Mouse (Mus musculus): ENCODE measurements around the gene Nme3. TPM values are rescaled to one million over a fixed set of nuclear protein-coding genes. Genes with fewer than 3 reads are reported as not detected.

Nme3 gene
- total RNA-seq (2014; rRNA removed) (66.1 and 67.0 TPM in 2 replicates), polyA plus RNA-seq (2015; fragmentation: Nextera tagmentation; extraction: Ambion mirVana) (92.6 and 95.1 TPM in 2 replicates)

DNA sequence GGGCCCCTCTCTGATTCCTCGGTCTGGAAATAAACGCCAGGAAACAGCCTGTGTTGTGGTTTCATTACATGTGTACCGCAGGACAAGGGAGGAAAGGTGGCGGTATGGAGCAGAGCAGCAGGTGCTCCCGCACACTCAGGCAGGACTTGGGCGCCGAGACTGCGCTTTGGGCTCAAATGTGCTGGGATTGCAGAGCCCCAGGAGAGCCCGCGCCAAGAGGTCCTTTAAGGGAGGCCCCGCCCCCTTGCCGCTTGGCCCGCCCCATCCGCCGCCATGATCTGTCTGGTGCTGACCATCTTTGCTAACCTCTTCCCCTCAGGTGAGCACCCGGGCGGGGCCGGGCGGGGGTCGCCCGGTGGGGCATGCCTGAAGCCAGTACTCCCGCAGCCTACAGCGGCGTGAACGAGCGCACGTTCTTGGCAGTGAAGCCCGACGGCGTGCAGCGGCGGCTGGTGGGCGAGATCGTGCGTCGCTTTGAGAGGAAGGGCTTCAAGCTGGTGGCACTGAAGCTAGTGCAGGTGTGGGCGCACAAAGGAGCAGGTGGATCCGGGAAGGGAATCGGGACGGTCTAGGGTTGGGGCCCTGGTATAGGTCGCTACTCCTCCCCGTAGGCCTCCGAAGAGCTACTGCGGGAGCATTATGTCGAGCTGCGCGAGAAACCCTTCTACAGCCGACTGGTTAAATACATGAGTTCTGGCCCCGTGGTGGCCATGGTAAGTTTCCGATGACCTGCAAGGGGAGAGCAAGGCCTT lies at the start of gene Nme3:
Gene Nme3 (plus strand): TSS at position 260 of the 752 bp plus-strand sequence.
- peak; percentile 67 for ATAC-seq
- H3K4me1 ChIP-seq (ENCODE audit: insufficient read depth, low read length), result peaks cover 19% of the 10 kb centered on the region
- TF ChIP-seq CTCF (IDR thresholded peaks at IDR 0.05; ENCODE audit: low read depth), result peak; percentile 56

DNA sequence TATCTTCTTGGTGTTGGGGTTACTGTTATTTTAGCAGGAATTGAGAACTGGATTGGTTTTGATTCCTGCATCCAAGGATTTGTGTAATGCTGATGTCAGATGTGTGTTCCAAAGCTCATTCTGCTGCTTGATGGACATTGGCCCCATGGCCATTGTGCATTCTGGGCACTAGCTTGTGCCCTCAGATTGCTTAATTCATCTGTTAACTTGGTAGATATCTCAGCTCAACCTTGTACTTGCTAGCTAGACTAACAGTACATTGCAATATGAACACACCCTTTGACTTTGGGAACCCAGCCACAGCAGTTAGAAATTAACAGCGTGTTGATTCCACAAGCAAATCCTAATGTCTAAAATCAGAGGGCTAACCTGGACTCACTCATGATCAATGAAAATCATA lies 48.9 kb upstream of the Nme3 start:
- WGBS, result 100% methylated on average over 1 of the region's 1 CpGs
- no peaks in the 10 kb centered on the region for H3K9me3 ChIP-seq (ENCODE audit: low read length)

More for the DNA sequence above, at the start of gene Nme3:
- H3K9me3 ChIP-seq (ENCODE audit: low read length), result no peaks in the 10 kb centered on the region
- 1% methylated on average over 50 of the region's 50 CpGs for WGBS
- peak within 1 kb of the TSS; percentile 95 for H3K9ac ChIP-seq (replicated peaks; ENCODE audit: low read length)
- H3K27me3 ChIP-seq (ENCODE audit: insufficient read depth, low read length), result no peaks in the 10 kb centered on the region
- H3K4me2 ChIP-seq (ENCODE audit: low read depth, low read length), result peak within 1 kb of the TSS; percentile 99
- DNase-seq (ENCODE audit: low spot score), result peak; percentile 82
- peak within 1 kb of the TSS; percentile 93 for H3K27ac ChIP-seq
- peaks cover 43% of the 10 kb centered on the region for H3K36me3 ChIP-seq (ENCODE audit: insufficient read depth, low read length)
- peak within 1 kb of the TSS; percentile 91 for H3K4me3 ChIP-seq (ENCODE audit: low read length)

DNA sequence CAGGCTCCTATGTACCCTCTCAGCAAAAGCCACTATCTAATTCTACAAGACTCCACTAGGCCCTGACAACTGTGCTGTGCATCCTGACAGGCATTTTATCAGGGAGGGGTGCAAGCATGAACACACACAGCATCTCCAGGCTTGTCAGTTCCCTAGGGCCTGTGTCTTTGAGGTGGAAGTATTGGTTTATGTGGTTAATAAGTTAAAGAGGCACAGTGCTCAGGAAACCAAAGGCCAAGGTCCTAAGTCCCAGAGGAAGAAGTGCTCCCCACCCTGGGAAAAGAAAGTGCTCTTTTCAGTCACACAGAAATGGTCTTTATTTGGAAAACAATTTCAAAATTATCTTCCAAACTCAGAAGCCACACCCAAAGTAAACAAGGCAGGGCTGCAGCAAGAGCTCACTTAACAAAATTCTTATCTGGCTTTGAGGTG lies 47.7 kb upstream of the Nme3 start:
- no peaks in the 10 kb centered on the region for H3K9me3 ChIP-seq (ENCODE audit: low read length)
- peaks cover 6% of the 10 kb centered on the region for H3K36me3 ChIP-seq (ENCODE audit: insufficient read depth, low read length)
- peaks cover 14% of the 10 kb centered on the region for H3K4me1 ChIP-seq (ENCODE audit: insufficient read depth, low read length)
- H3K4me2 ChIP-seq (ENCODE audit: low read depth, low read length), result peak overlapping the region; percentile 82
- no peak for DNase-seq (ENCODE audit: low spot score)
- H3K4me3 ChIP-seq (ENCODE audit: low read length), result peak overlapping the region; percentile 85; the same call in 1 of the 2 replicates
- no peak for ATAC-seq
- H3K27me3 ChIP-seq (ENCODE audit: insufficient read depth, low read length), result no peaks in the 10 kb centered on the region
- no peak for TF ChIP-seq CTCF (IDR thresholded peaks at IDR 0.05; ENCODE audit: low read depth)
- no peak overlapping the region for H3K27ac ChIP-seq
- no peak overlapping the region for H3K9ac ChIP-seq (replicated peaks; ENCODE audit: low read length)

More for the DNA sequence above, 48.9 kb upstream of the Nme3 start:
- Histone ChIP-seq H3K4me2 (ENCODE audit: low read depth, low read length) (no peak overlapping the region), H3K36me3 (ENCODE audit: insufficient read depth, low read length) (no peaks in the 10 kb centered on the region), H3K4me1 (ENCODE audit: insufficient read depth, low read length) (peaks cover 14% of the 10 kb centered on the region), H3K27ac (no peak overlapping the region), H3K27me3 (ENCODE audit: insufficient read depth, low read length) (no peaks in the 10 kb centered on the region), H3K9ac (replicated peaks; ENCODE audit: low read length) (no peak overlapping the region), H3K4me3 (ENCODE audit: low read length) (no peak overlapping the region)
- DNase-seq (ENCODE audit: low spot score) (no peak), ATAC-seq (no peak)
- no peak for TF ChIP-seq CTCF (IDR thresholded peaks at IDR 0.05; ENCODE audit: low read depth)

DNA sequence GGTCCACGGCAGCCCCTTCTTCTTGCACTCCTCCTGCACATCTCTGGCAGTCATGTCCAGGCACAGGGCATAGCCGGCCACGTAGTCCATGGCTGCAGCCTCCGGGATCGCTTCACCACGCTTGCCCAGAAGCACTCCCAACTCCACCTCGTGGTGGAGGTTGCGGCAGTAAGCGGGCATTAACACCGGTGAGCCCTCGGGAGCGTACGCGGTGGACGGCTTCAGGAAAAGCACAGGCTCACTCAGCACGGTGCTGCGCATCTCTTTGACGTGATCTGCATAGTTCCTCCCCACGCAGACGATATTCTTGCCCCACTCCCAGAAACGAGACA lies 46.6 kb upstream of the Nme3 start:
- peak overlapping the region; percentile 90 for H3K27ac ChIP-seq
- peak; percentile 72 for TF ChIP-seq CTCF (IDR thresholded peaks at IDR 0.05; ENCODE audit: low read depth)
- H3K4me2 ChIP-seq (ENCODE audit: low read depth, low read length), result peak overlapping the region; percentile 82
- H3K4me1 ChIP-seq (ENCODE audit: insufficient read depth, low read length), result peaks cover 14% of the 10 kb centered on the region
- no peak; the same call in 1 of the 2 replicates for ATAC-seq
- WGBS, result under 1% methylated on average over 21 of the region's 21 CpGs
- no peaks in the 10 kb centered on the region for H3K9me3 ChIP-seq (ENCODE audit: low read length)
- H3K27me3 ChIP-seq (ENCODE audit: insufficient read depth, low read length), result no peaks in the 10 kb centered on the region
- peak overlapping the region; percentile 63 for H3K9ac ChIP-seq (replicated peaks; ENCODE audit: low read length)
- DNase-seq (ENCODE audit: low spot score), result no peak
- peak overlapping the region; percentile 85 for H3K4me3 ChIP-seq (ENCODE audit: low read length)
- peaks cover 7% of the 10 kb centered on the region for H3K36me3 ChIP-seq (ENCODE audit: insufficient read depth, low read length)

DNA sequence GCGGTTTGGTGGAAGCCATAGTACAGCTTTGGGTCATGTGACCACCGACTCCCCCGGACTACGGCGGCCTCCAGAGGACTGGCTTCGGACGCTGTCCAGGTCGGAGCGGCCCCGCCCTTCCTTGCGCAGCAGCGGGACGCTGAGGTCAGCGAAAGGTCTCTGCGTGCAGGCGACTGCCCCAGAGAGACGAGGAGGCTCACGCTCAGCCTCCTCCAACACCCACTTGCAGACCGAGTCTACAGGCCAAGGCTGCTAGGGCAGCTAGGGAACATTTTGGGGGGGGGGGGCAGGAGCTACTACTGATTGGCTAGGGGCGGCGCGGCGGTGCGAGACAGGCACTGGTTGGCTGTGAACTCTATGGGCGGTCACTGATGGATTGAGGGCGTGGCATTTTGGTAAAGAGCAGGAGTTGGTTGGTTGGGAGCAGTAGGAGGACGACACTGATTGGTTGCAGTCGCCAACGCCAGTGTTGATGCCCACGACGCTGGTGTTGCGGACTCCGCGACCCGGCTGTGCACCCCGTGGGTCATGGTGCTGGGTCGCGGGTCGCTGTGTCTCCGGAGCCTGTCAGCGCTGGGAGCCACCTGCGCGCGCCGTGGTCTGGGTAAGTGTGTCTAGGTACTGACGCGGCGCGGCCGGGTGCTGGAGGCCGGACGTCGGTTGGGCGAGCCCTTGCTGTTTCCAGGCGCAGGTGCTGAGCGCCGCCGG lies 46.1 kb upstream of the Nme3 start, which contains the start of gene Fahd1:
Gene Fahd1 (minus strand): TSS at position 300 of the 708 bp plus-strand sequence.
- Histone ChIP-seq H3K9me3 (ENCODE audit: low read length) (no peaks in the 10 kb centered on the region), H3K9ac (replicated peaks; ENCODE audit: low read length) (peak within 1 kb of the TSS; percentile 63), H3K27me3 (ENCODE audit: insufficient read depth, low read length) (no peaks in the 10 kb centered on the region), H3K27ac (peak within 1 kb of the TSS; percentile 90), H3K4me1 (ENCODE audit: insufficient read depth, low read length) (peaks cover 14% of the 10 kb centered on the region), H3K4me2 (ENCODE audit: low read depth, low read length) (peak within 1 kb of the TSS; percentile 82), H3K36me3 (ENCODE audit: insufficient read depth, low read length) (peaks cover 7% of the 10 kb centered on the region), H3K4me3 (ENCODE audit: low read length) (peak within 1 kb of the TSS; percentile 85)
- no peak for TF ChIP-seq CTCF (IDR thresholded peaks at IDR 0.05; ENCODE audit: low read depth)
- WGBS, result under 1% methylated on average over 58 of the region's 58 CpGs
- DNase-seq (ENCODE audit: low spot score) (peak; percentile 98), ATAC-seq (peak; percentile 99)

DNA sequence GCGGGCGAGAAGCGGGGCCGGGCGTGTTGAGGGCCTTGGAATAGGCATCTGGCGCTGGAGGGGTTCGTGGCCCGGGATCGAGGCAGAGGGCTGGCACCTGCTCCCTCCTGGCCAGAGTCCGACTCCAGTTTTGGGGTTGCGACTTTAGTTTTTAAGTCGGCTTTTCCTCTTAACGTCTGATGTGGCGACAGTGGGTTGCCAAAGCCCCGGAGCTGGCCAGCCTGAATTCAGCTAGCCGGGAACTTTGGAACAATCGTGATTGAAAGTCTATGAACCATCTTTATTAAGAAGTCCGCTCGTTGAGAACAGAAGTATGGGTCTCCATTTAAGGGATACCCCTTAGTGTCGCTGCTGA lies 45.5 kb upstream of the Nme3 start:
- Histone ChIP-seq H3K27ac (peak overlapping the region; percentile 90), H3K27me3 (ENCODE audit: insufficient read depth, low read length) (no peaks in the 10 kb centered on the region), H3K9ac (replicated peaks; ENCODE audit: low read length) (peak overlapping the region; percentile 63), H3K4me1 (ENCODE audit: insufficient read depth, low read length) (peaks cover 14% of the 10 kb centered on the region), H3K4me3 (ENCODE audit: low read length) (peak overlapping the region; percentile 85), H3K4me2 (ENCODE audit: low read depth, low read length) (peak overlapping the region; percentile 82), H3K9me3 (ENCODE audit: low read length) (no peaks in the 10 kb centered on the region), H3K36me3 (ENCODE audit: insufficient read depth, low read length) (peaks cover 8% of the 10 kb centered on the region)
- WGBS, result under 1% methylated on average over 20 of the region's 20 CpGs
- DNase-seq (ENCODE audit: low spot score), result no peak
- no peak for ATAC-seq
- no peak; the same call in 1 of the 2 replicates for TF ChIP-seq CTCF (IDR thresholded peaks at IDR 0.05; ENCODE audit: low read depth)

All from hindbrain, postnatal 0 days (tissue).